ENCODE assay signal across 8 mouse cellular contexts in genomic region chr9:40537708-40538105, GRCm38 (mm10). TPM values are rescaled to one million over a fixed set of nuclear protein-coding genes. Genes with fewer than 3 reads are reported as not detected.
DNase-seq lines count a peak whose midpoint lies in the region; ATAC-seq and TF ChIP-seq lines count a peak whose summit lies in the region.

No protein-coding gene starts in this region.

- peak overlapping the region; percentile 86 for H3K27ac ChIP-seq in hindbrain, postnatal 0 days

- TF ChIP-seq CTCF in hindbrain, postnatal 0 days (IDR thresholded peaks at IDR 0.05; ENCODE audit: low read depth), result no peak

- no peaks in the 10 kb centered on the region for H3K9me3 ChIP-seq in hindbrain, postnatal 0 days (ENCODE audit: low read length)

- ATAC-seq in hindbrain, postnatal 0 days, result peak; percentile 95

- H3K4me2 ChIP-seq in hindbrain, postnatal 0 days (ENCODE audit: low read depth, low read length), result no peak overlapping the region

- no peaks in the 10 kb centered on the region for H3K36me3 ChIP-seq in hindbrain, postnatal 0 days (ENCODE audit: insufficient read depth, low read length)

- DNase-seq in adrenal gland, postnatal 36 days, result peak; percentile 26 to 49
- no peak for DNase-seq in adrenal gland, adult 8-10 months
- peak; percentile 99 for DNase-seq in cerebellum, adult 11-12 months
- DNase-seq in gastrocnemius, adult 18-20 months (ENCODE audit: low spot score), result peak; percentile 26
- peak; percentile 96 for DNase-seq in hindbrain, postnatal 0 days (ENCODE audit: low spot score)
- peak; percentile 43 for DNase-seq in lung, postnatal 25 days (ENCODE audit: low spot score)
- no peak for DNase-seq in spleen, postnatal 14 days (ENCODE audit: low spot score in 2 of 2)
- no peak for DNase-seq in urinary bladder, adult 2 months (ENCODE audit: low spot score)

- no peak overlapping the region for H3K4me3 ChIP-seq in hindbrain, postnatal 0 days (ENCODE audit: low read length)

- H3K27me3 ChIP-seq in hindbrain, postnatal 0 days (ENCODE audit: insufficient read depth, low read length), result no peaks in the 10 kb centered on the region

- no peak overlapping the region for H3K9ac ChIP-seq in hindbrain, postnatal 0 days (replicated peaks; ENCODE audit: low read length)

- WGBS in hindbrain, postnatal 0 days, result 19% methylated on average over 2 of the region's 2 CpGs

- peaks cover 17% of the 10 kb centered on the region for H3K4me1 ChIP-seq in hindbrain, postnatal 0 days (ENCODE audit: insufficient read depth, low read length)

RNA-seq across cellular contexts. Expression of gene Gramd1b, which starts 6.5 kb away (rescaled TPM):
- 100 to 1,000 TPM; 613 to 822 TPM for total RNA-seq in adrenal gland, postnatal 36 days (2021)
- total RNA-seq in adrenal gland, adult 8-10 months (2022), result 100 to 1,000 TPM; 341 to 857 (median 612) TPM
- 1 to 10 TPM; 7.5 to 7.9 TPM for total RNA-seq in gastrocnemius, adult 18-20 months (2021)
- total RNA-seq in hindbrain, postnatal 0 days (2014; rRNA removed), result 40.4 and 57.2 TPM in 2 replicates
- polyA plus RNA-seq in hindbrain, postnatal 0 days (2015; fragmentation: Nextera tagmentation; extraction: Ambion mirVana), result 15.8 and 16.7 TPM in 2 replicates
- polyA plus RNA-seq in urinary bladder, adult 2 months (2012; rRNA removed), result 5.9 and 7.2 TPM in 2 replicates

Comparison
In these comparisons a context has a peak if more than half of its experiments do, and no peak if none do; other contexts are left out.
1. DNase-seq: peak in adrenal gland, postnatal 36 days (2 of 2), cerebellum, adult 11-12 months (single experiment), gastrocnemius, adult 18-20 months (single experiment), hindbrain, postnatal 0 days (single experiment) and lung, postnatal 25 days (single experiment); none in adrenal gland, adult 8-10 months (single experiment), spleen, postnatal 14 days (0 of 2) and urinary bladder, adult 2 months (single experiment).